Mouse (Mus musculus): ENCODE data around the gene 1810037I17Rik.
A peak's percentile ranks its signal among the peaks of the same experiment; 100 is the strongest.
"Not testable (repeated sequence)": the region's sequence is repeated elsewhere in the genome, so short reads cannot be mapped to it uniquely, and the experiment has no call there.

The 1810037I17Rik gene

GRCm38 (mm10) chr3:122932466-122932865 lies 8.5 kb downstream of the 1810037I17Rik start:
- no peak for DNase-seq (ENCODE audit: low read depth, low spot score)

- not testable (repeated sequence) for DNase-seq (ENCODE audit: low read depth, low spot score)
Observed at GRCm38 (mm10) chr3:122937176-122937575, 13.2 kb downstream of the 1810037I17Rik start.

GRCm38 (mm10) chr3:122939215-122939614 lies 15.2 kb downstream of the 1810037I17Rik start:
- peak; percentile 67 for DNase-seq (ENCODE audit: low read depth, low spot score)

- no peak for DNase-seq (ENCODE audit: low read depth, low spot score)
Observed at GRCm38 (mm10) chr3:122943387-122943890, 19.4 kb downstream of the 1810037I17Rik start.

- no peak for DNase-seq (ENCODE audit: low read depth, low spot score)
Observed at GRCm38 (mm10) chr3:122950129-122950528, 26.1 kb downstream of the 1810037I17Rik start.

GRCm38 (mm10) chr3:122964301-122964700 lies 40.3 kb downstream of the 1810037I17Rik start:
- DNase-seq (ENCODE audit: low read depth, low spot score), result no peak

- no peak for DNase-seq (ENCODE audit: low read depth, low spot score)
Observed at GRCm38 (mm10) chr3:122968391-122968790, 44.4 kb downstream of the 1810037I17Rik start.

GRCm38 (mm10) chr3:122972126-122972822 lies 48.3 kb downstream of the 1810037I17Rik start:
- no peak for DNase-seq (ENCODE audit: low read depth, low spot score)

- no peak for DNase-seq (ENCODE audit: low read depth, low spot score)
Observed at GRCm38 (mm10) chr3:122974833-122975232, 50.8 kb downstream of the 1810037I17Rik start.

GRCm38 (mm10) chr3:122975363-122975762 lies 51.4 kb downstream of the 1810037I17Rik start:
- no peak for DNase-seq (ENCODE audit: low read depth, low spot score)
